Mouse (Mus musculus): ENCODE measurements around the gene Map2.

GRCm38 (mm10) chr1:66288987-66289386, 113.9 kb downstream of the Map2 start:
- TF ChIP-seq POLR2A (IDR thresholded peaks at IDR 0.05; ENCODE audit: borderline replicate concordance, low read depth, low read length): no peak
- no peak for TF ChIP-seq CTCF (IDR thresholded peaks at IDR 0.05; ENCODE audit: low read depth, low read length)

Data from bone marrow macrophage, adult 2 months (primary cell).